Mouse (Mus musculus) lung, adult 2 months (tissue): Measurements from ENCODE around the gene Iqcn.

Source experiments
- CTCF ChIP-seq: fragments of 200-500 bp; IDR thresholded peaks from 2 replicates; pipeline ENCODE4 v1.5.1; 2011; ENCODE audit warnings: mild to moderate bottlenecking, low read length, control low read depth; ENCODE audit not compliant: insufficient read depth
- POLR2A ChIP-seq: fragments of 200-500 bp; IDR thresholded peaks from 2 replicates; pipeline ENCODE4 v1.6.1; 2011; ENCODE audit warnings: low read depth, mild to moderate bottlenecking, control low read depth, low read length, borderline replicate concordance; ENCODE audit errors: extremely low read depth

DNA sequence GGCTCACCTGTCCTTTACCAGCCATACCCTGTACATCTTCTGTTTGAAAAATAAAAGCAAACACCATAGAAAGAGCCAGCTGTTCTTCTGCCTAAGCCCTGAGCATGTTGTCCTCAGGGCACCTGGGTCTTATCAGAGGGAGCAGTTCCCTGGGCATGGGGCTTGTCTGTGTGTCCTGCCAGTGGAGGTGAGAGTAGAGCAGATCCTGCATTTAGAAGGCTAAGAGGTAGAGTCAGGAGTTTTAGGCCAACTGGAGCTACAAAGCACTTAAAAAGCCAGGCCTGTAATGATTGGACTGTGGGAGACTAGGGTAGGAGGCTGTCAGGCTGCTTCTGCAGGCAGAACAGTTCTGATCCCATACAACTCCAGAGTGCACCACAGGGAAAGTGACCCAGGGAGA lies 24.6 kb upstream of the Iqcn start:
- TF ChIP-seq CTCF, result no peak
- no peak for TF ChIP-seq POLR2A
